Mouse (Mus musculus) liver, embryonic 14.5 days (tissue): Measurements from ENCODE around the gene Cct7.

Source experiments
- CTCF ChIP-seq: IDR thresholded peaks from 2 replicates; pipeline ENCODE4 v1.5.1; 2016; ENCODE audit warnings: antibody characterized with exemption, low read depth, control low read depth
- EP300 ChIP-seq: IDR thresholded peaks from 2 replicates; pipeline ENCODE4 v1.6.1; 2016; ENCODE audit warnings: antibody characterized with exemption, low read depth

DNA sequence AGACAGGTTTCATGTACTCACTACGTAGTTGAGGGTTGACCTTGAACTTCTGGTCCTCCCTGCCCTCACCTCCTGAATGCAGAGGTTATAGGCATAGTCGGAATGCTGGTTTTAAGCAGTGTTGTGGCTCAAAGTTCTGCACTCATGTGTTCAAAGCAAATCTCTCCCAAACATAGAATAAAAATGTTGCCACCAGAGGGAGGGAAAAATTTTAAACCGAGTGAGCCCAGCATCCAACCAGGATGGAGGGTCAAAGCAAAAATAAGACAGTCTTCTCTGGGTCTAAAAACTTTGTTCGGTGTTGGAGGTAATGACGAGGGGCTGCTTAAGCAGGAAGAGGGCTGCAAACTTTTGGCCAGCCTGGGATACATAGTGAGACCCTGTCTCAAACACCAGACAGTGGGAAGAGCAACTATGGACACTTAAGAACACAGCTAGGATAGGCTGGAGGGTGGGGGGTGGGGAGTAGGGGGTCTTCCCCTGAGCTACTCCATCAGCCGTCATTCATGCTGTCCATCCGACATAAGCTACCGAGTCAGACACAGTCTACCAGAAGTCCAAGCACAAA, 20.0 kb upstream of the Cct7 start:
- TF ChIP-seq EP300 = no peak
- TF ChIP-seq CTCF = no peak
